Mouse (Mus musculus) lung, embryonic 16.5 days (tissue): Measurements from ENCODE around the gene Map4. TPM values are rescaled to one million over a fixed set of nuclear protein-coding genes. Genes with fewer than 3 reads are reported as not detected.
"Not testable (repeated sequence)": the region's sequence is repeated elsewhere in the genome, so short reads cannot be mapped to it uniquely, and the experiment has no call there.

Experiments
- ATAC-seq: fragments of 200-750 bp; cut with Nextera tagmentation; 2 replicates; pipeline ENCODE4 v1.8.0; 2017; ENCODE audit warnings: low read depth, mild to moderate bottlenecking, moderate library complexity
- H3K27ac ChIP-seq: fragments of 300-500 bp; sonication (generic); 2 replicates; pipeline ENCODE4 v1.5.1; 2014; ENCODE audit warnings: mild to moderate bottlenecking, control low read depth, low read length
- H3K27me3 ChIP-seq: fragments of 300-500 bp; sonication (generic); 2 replicates; pipeline ENCODE4 v1.6.1; 2014; ENCODE audit warnings: low read depth, low read length, mixed read lengths; ENCODE audit not compliant: control insufficient read depth, insufficient read depth
- H3K36me3 ChIP-seq: fragments of 300-500 bp; sonication (generic); 2 replicates; pipeline ENCODE4 v1.6.1; 2014; ENCODE audit warnings: low read length; ENCODE audit not compliant: control insufficient read depth, insufficient read depth
- H3K4me1 ChIP-seq: fragments of 300-500 bp; sonication (generic); replicated peaks from 2 replicates; pipeline ENCODE4 v1.6.1; 2014; ENCODE audit warnings: low read length, mixed read lengths; ENCODE audit not compliant: control insufficient read depth, insufficient read depth
- H3K4me2 ChIP-seq: fragments of 300-500 bp; sonication (generic); 2 replicates; pipeline ENCODE4 v1.6.1; 2014; ENCODE audit warnings: low read depth, low read length, control low read depth
- H3K4me3 ChIP-seq: fragments of 300-500 bp; sonication (generic); 2 replicates; pipeline ENCODE4 v1.5.1; 2014; ENCODE audit warnings: mild to moderate bottlenecking, low read length, control low read depth
- H3K9ac ChIP-seq: fragments of 300-500 bp; sonication (generic); 2 replicates; pipeline ENCODE4 v1.6.1; 2014; ENCODE audit warnings: low read length, control low read depth
- H3K9me3 ChIP-seq: fragments of 300-500 bp; sonication (generic); 2 replicates; pipeline ENCODE4 v1.6.1; 2016; ENCODE audit warnings: low read length; ENCODE audit not compliant: control insufficient read depth
- WGBS: fragments of 180-500 bp; shearing (Covaris S2); extraction: QIAGEN DNeasy Blood & Tissue Kit; methylation state at CpG from one replicate; pipeline ENCODE4 v1.1.7; 2014; 5-methylcytosine and 5-hydroxymethylcytosine counted together
- polyA plus RNA-seq: library from polyadenylated mRNA; unstranded; fragments of >200 nt; fragmentation: Nextera tagmentation; extraction: Ambion mirVana; gene quantifications from 2 replicates; pipeline ENCODE4 v1.2.1, GENCODE M21; 2015

Gene Map4
- polyA plus RNA-seq, 1 experiment from 2014 or later, result 56.2 TPM

- H3K9ac ChIP-seq, result no peak overlapping the region
- H3K4me2 ChIP-seq, result no peak overlapping the region
- H3K4me3 ChIP-seq, result no peak overlapping the region
- H3K9me3 ChIP-seq, result no peaks in the 10 kb centered on the region
- no peaks in the 10 kb centered on the region for H3K36me3 ChIP-seq
- no peak for ATAC-seq
- H3K27me3 ChIP-seq, result no peaks in the 10 kb centered on the region
- peaks cover 3% of the 10 kb centered on the region; the same call in 1 of the 2 replicates for H3K4me1 ChIP-seq
- 76% methylated on average over 2 of the region's 2 CpGs for WGBS
- no peak overlapping the region for H3K27ac ChIP-seq
Observed at GRCm38 (mm10) chr9:110060761-110061160, 129.5 kb downstream of the Map4 start.

GRCm38 (mm10) chr9:110062405-110062804 lies 131.1 kb downstream of the Map4 start:
- Histone ChIP-seq H3K27ac (no peak overlapping the region), H3K4me3 (no peak overlapping the region), H3K27me3 (no peaks in the 10 kb centered on the region), H3K4me2 (no peak overlapping the region), H3K4me1 (peaks cover 3% of the 10 kb centered on the region; the same call in 1 of the 2 replicates), H3K36me3 (peaks cover 3% of the 10 kb centered on the region; the same call in 1 of the 2 replicates), H3K9me3 (no peaks in the 10 kb centered on the region), H3K9ac (no peak overlapping the region)
- WGBS, result 85% methylated on average over 7 of the region's 7 CpGs
- ATAC-seq, result no peak

- no peak for ATAC-seq
- Histone ChIP-seq H3K4me2 (no peak overlapping the region), H3K4me3 (no peak overlapping the region), H3K9ac (no peak overlapping the region), H3K27me3 (no peaks in the 10 kb centered on the region), H3K36me3 (peaks cover 5% of the 10 kb centered on the region; the same call in 1 of the 2 replicates), H3K27ac (no peak overlapping the region), H3K4me1 (peaks cover 3% of the 10 kb centered on the region; the same call in 1 of the 2 replicates), H3K9me3 (no peaks in the 10 kb centered on the region)
- WGBS, result 89% methylated on average over 6 of the region's 6 CpGs
Observed at GRCm38 (mm10) chr9:110062861-110063260, 131.6 kb downstream of the Map4 start.

GRCm38 (mm10) chr9:110064641-110065040 lies 133.4 kb downstream of the Map4 start:
- Histone ChIP-seq H3K9me3 (no peaks in the 10 kb centered on the region), H3K4me3 (no peak overlapping the region), H3K4me1 (no peaks in the 10 kb centered on the region), H3K4me2 (no peak overlapping the region), H3K27me3 (no peaks in the 10 kb centered on the region), H3K36me3 (peaks cover 17% of the 10 kb centered on the region), H3K9ac (no peak overlapping the region), H3K27ac (no peak overlapping the region)
- no peak for ATAC-seq

- Histone ChIP-seq H3K4me3 (no peak overlapping the region), H3K4me2 (no peak overlapping the region), H3K36me3 (peaks cover 28% of the 10 kb centered on the region), H3K4me1 (peaks cover 3% of the 10 kb centered on the region), H3K27ac (no peak overlapping the region), H3K9ac (no peak overlapping the region), H3K27me3 (no peaks in the 10 kb centered on the region), H3K9me3 (no peaks in the 10 kb centered on the region)
- ATAC-seq, result no peak
- WGBS, result 88% methylated on average over 6 of the region's 6 CpGs
Observed at GRCm38 (mm10) chr9:110068745-110069144, 137.5 kb downstream of the Map4 start.

GRCm38 (mm10) chr9:110070358-110070757 lies 139.1 kb downstream of the Map4 start:
- peaks cover 3% of the 10 kb centered on the region for H3K4me1 ChIP-seq
- peak; percentile 67 for ATAC-seq
- no peaks in the 10 kb centered on the region for H3K27me3 ChIP-seq
- no peak overlapping the region for H3K9ac ChIP-seq
- 57% methylated on average over 9 of the region's 9 CpGs for WGBS
- no peak overlapping the region for H3K4me2 ChIP-seq
- peaks cover 28% of the 10 kb centered on the region for H3K36me3 ChIP-seq
- no peak overlapping the region for H3K4me3 ChIP-seq
- H3K9me3 ChIP-seq, result no peaks in the 10 kb centered on the region
- no peak overlapping the region for H3K27ac ChIP-seq

- peaks cover 28% of the 10 kb centered on the region for H3K36me3 ChIP-seq
- no peak overlapping the region for H3K9ac ChIP-seq
- H3K4me1 ChIP-seq, result peaks cover 3% of the 10 kb centered on the region
- ATAC-seq, result no peak
- no peaks in the 10 kb centered on the region for H3K9me3 ChIP-seq
- H3K27ac ChIP-seq, result no peak overlapping the region
- no peak overlapping the region for H3K4me2 ChIP-seq
- H3K27me3 ChIP-seq, result no peaks in the 10 kb centered on the region
- H3K4me3 ChIP-seq, result no peak overlapping the region
- WGBS, result 78% methylated on average over 4 of the region's 4 CpGs
Observed at GRCm38 (mm10) chr9:110071011-110071410, 139.8 kb downstream of the Map4 start.

GRCm38 (mm10) chr9:110071843-110072242 lies 140.6 kb downstream of the Map4 start:
- peaks cover 28% of the 10 kb centered on the region for H3K36me3 ChIP-seq
- ATAC-seq, result peak; percentile 49; the same call in 1 of the 2 replicates
- no peaks in the 10 kb centered on the region for H3K9me3 ChIP-seq
- no peak overlapping the region for H3K27ac ChIP-seq
- no peak overlapping the region for H3K9ac ChIP-seq
- peaks cover 3% of the 10 kb centered on the region for H3K4me1 ChIP-seq
- no peak overlapping the region for H3K4me2 ChIP-seq
- WGBS, result 19% methylated on average over 1 of the region's 1 CpGs
- no peak overlapping the region for H3K4me3 ChIP-seq
- no peaks in the 10 kb centered on the region for H3K27me3 ChIP-seq

- WGBS, result 73% methylated on average over 4 of the region's 7 CpGs
- H3K4me3 ChIP-seq, H3K27ac ChIP-seq, ATAC-seq, H3K27me3 ChIP-seq, H3K9ac ChIP-seq, H3K4me1 ChIP-seq, H3K4me2 ChIP-seq, H3K9me3 ChIP-seq: not testable (repeated sequence)
- peaks cover 11% of the 10 kb centered on the region for H3K36me3 ChIP-seq
Observed at GRCm38 (mm10) chr9:110076468-110076867, 145.2 kb downstream of the Map4 start.

GRCm38 (mm10) chr9:110081066-110081465 lies 149.8 kb downstream of the Map4 start:
- WGBS, result 71% methylated on average over 3 of the region's 3 CpGs
- Histone ChIP-seq H3K9me3 (no peaks in the 10 kb centered on the region), H3K9ac (no peak overlapping the region), H3K4me3 (no peak overlapping the region), H3K4me1 (peaks cover 11% of the 10 kb centered on the region), H3K27ac (no peak overlapping the region), H3K36me3 (peaks cover 26% of the 10 kb centered on the region), H3K4me2 (no peak overlapping the region), H3K27me3 (no peaks in the 10 kb centered on the region)
- no peak for ATAC-seq
